Mouse (Mus musculus) megakaryocyte, embryonic 14.5 days (primary cell): ENCODE results near the gene Exosc8.

Source experiments
- FLI1 ChIP-seq: IDR thresholded peaks from 2 replicates; pipeline ENCODE4 v1.6.1; 2012; ENCODE audit warnings: low read length, inconsistent platforms, mixed read lengths
- GATA1 ChIP-seq: IDR thresholded peaks from 3 replicates; pipeline ENCODE4 v1.6.1; 2012; ENCODE audit warnings: mixed read lengths, low read length, inconsistent platforms, borderline replicate concordance

GRCm38 (mm10) chr3:54766811-54767210 is 31.6 kb upstream of the Exosc8 start:
- TF ChIP-seq GATA1 (no peak), FLI1 (no peak)
